In genomic region chr5:113160320-113160719, GRCm38 (mm10) we compare ENCODE assay signal across 22 mouse cellular contexts.
DNase-seq lines count a peak whose midpoint lies in the region; ATAC-seq and TF ChIP-seq lines count a peak whose summit lies in the region.
"Had no signal": no experiment of that assay in that cellular context is flagged by ENCODE, and none has a peak within 500 bp of the region (broad histone marks: within the 10 kb centered on the region; RNA-seq: fewer than 3 reads in every experiment).

No protein-coding gene starts in this region.

- no peak for ATAC-seq in forebrain, embryonic 13.5 days
- no peak for ATAC-seq in forebrain, embryonic 14.5 days
- no peak for ATAC-seq in hindbrain, embryonic 14.5 days (ENCODE audit: low FRiP score)
- no peak for ATAC-seq in hindbrain, postnatal 0 days
- ATAC-seq in midbrain, embryonic 14.5 days (ENCODE audit: low FRiP score, low TSS enrichment) = no peak
- ATAC-seq: CD4-positive, CD25-positive, alpha-beta regulatory T cell, adult 4 months; Patski had no signal

- H3K9ac ChIP-seq in forebrain, embryonic 13.5 days = 0 out of 2 replicates have a peak overlapping the region, but pooled peaks have one; percentile 2
- no peak overlapping the region for H3K9ac ChIP-seq in forebrain, embryonic 14.5 days (ENCODE audit: low read length)
- H3K9ac ChIP-seq in hindbrain, embryonic 14.5 days = 0 out of 2 replicates have a peak overlapping the region, but pooled peaks have one; percentile 17
- H3K9ac ChIP-seq in hindbrain, postnatal 0 days (replicated peaks; ENCODE audit: low read length) = no peak overlapping the region
- no peak overlapping the region for H3K9ac ChIP-seq in midbrain, embryonic 14.5 days (replicated peaks; ENCODE audit: low read length)
- H3K9ac ChIP-seq: limb, embryonic 13.5 days; liver, embryonic 15.5 days; neural tube, embryonic 12.5 days had no signal

- no peak for DNase-seq in forebrain, embryonic 14.5 days (ENCODE audit: low spot score)
- no peak for DNase-seq in hindbrain, embryonic 14.5 days (ENCODE audit: low spot score)
- DNase-seq in hindbrain, postnatal 0 days (ENCODE audit: low spot score) = no peak
- DNase-seq in midbrain, embryonic 10.5 days (ENCODE audit: low spot score) = no peak
- DNase-seq in midbrain, embryonic 14.5 days = no peak
- no peak for DNase-seq in kidney, postnatal 14 days
- DNase-seq: adrenal gland, adult 8-10 months; cerebellum, adult 9-10 months; heart, postnatal 14 days; kidney, adult 18-20 months; kidney, postnatal 10 days; lung, postnatal 10 days; right cerebral cortex, postnatal 25 days; thymus, postnatal 36 days had no signal

- peak overlapping the region; percentile 51; the same call in 1 of the 2 replicates for H3K27ac ChIP-seq in forebrain, embryonic 13.5 days
- no peak overlapping the region for H3K27ac ChIP-seq in forebrain, embryonic 14.5 days (ENCODE audit: low read depth, low read length)
- no peak overlapping the region for H3K27ac ChIP-seq in hindbrain, embryonic 14.5 days
- no peak overlapping the region; the same call in 1 of the 2 replicates for H3K27ac ChIP-seq in hindbrain, postnatal 0 days
- peak overlapping the region; percentile 59; the same call in 1 of the 2 replicates for H3K27ac ChIP-seq in midbrain, embryonic 10.5 days (replicated peaks)
- no peak overlapping the region for H3K27ac ChIP-seq in midbrain, embryonic 14.5 days (replicated peaks; ENCODE audit: low read depth, low read length)
- H3K27ac ChIP-seq in embryonic fibroblast, embryonic 13.5 days (ENCODE audit: insufficient read depth, low read length) = peak overlapping the region; percentile 41
- H3K27ac ChIP-seq: embryonic facial prominence, embryonic 12.5 days; limb, embryonic 13.5 days; liver, embryonic 15.5 days; neural tube, embryonic 12.5 days had no signal

- H3K4me1 ChIP-seq in forebrain, embryonic 13.5 days = peaks cover 43% of the 10 kb centered on the region
- peaks cover 3% of the 10 kb centered on the region; the same call in 1 of the 2 replicates for H3K4me1 ChIP-seq in forebrain, embryonic 14.5 days (ENCODE audit: control insufficient read depth, insufficient read depth, low read length)
- H3K4me1 ChIP-seq in hindbrain, embryonic 14.5 days (replicated peaks; ENCODE audit: control insufficient read depth, insufficient read depth, low read length) = peaks cover 11% of the 10 kb centered on the region
- peaks cover 6% of the 10 kb centered on the region for H3K4me1 ChIP-seq in hindbrain, postnatal 0 days (ENCODE audit: insufficient read depth, low read length)
- peaks cover 72% of the 10 kb centered on the region for H3K4me1 ChIP-seq in midbrain, embryonic 10.5 days
- H3K4me1 ChIP-seq in midbrain, embryonic 14.5 days (ENCODE audit: control insufficient read depth, insufficient read depth, low read length) = peaks cover 9% of the 10 kb centered on the region; the same call in 1 of the 2 replicates
- peaks cover 22% of the 10 kb centered on the region for H3K4me1 ChIP-seq in embryonic fibroblast, embryonic 13.5 days (ENCODE audit: control insufficient read depth, insufficient read depth, low read length)

- TF ChIP-seq CTCF in hindbrain, postnatal 0 days (IDR thresholded peaks at IDR 0.05; ENCODE audit: low read depth) = no peak
- no peak for TF ChIP-seq CTCF in embryonic fibroblast, embryonic 13.5 days (IDR thresholded peaks at IDR 0.05; ENCODE audit: borderline replicate concordance, insufficient read depth, low read length)

- H3K9me3 ChIP-seq in forebrain, embryonic 13.5 days (replicated peaks) = no peaks in the 10 kb centered on the region
- H3K9me3 ChIP-seq in forebrain, embryonic 14.5 days (replicated peaks; ENCODE audit: control insufficient read depth, low read length) = no peaks in the 10 kb centered on the region
- no peaks in the 10 kb centered on the region for H3K9me3 ChIP-seq in hindbrain, embryonic 14.5 days (ENCODE audit: control insufficient read depth, low read length)
- H3K9me3 ChIP-seq in hindbrain, postnatal 0 days (ENCODE audit: low read length) = no peaks in the 10 kb centered on the region
- no peaks in the 10 kb centered on the region for H3K9me3 ChIP-seq in midbrain, embryonic 10.5 days (replicated peaks)
- no peaks in the 10 kb centered on the region for H3K9me3 ChIP-seq in midbrain, embryonic 14.5 days (ENCODE audit: control insufficient read depth, low read length)
- H3K9me3 ChIP-seq: embryonic facial prominence, embryonic 12.5 days; limb, embryonic 13.5 days; liver, embryonic 15.5 days; neural tube, embryonic 12.5 days had no signal

- no peak overlapping the region for H3K4me3 ChIP-seq in forebrain, embryonic 13.5 days
- H3K4me3 ChIP-seq in forebrain, embryonic 14.5 days (ENCODE audit: low read depth, low read length) = no peak overlapping the region
- no peak overlapping the region for H3K4me3 ChIP-seq in hindbrain, embryonic 14.5 days (replicated peaks; ENCODE audit: low read length)
- no peak overlapping the region for H3K4me3 ChIP-seq in hindbrain, postnatal 0 days (ENCODE audit: low read length)
- H3K4me3 ChIP-seq in midbrain, embryonic 10.5 days = no peak overlapping the region
- H3K4me3 ChIP-seq in midbrain, embryonic 14.5 days (replicated peaks; ENCODE audit: low read depth, low read length) = no peak overlapping the region
- no peak overlapping the region for H3K4me3 ChIP-seq in embryonic fibroblast, embryonic 13.5 days (ENCODE audit: insufficient read depth, low read length)
- H3K4me3 ChIP-seq: embryonic facial prominence, embryonic 12.5 days; limb, embryonic 13.5 days; liver, embryonic 15.5 days; neural tube, embryonic 12.5 days had no signal

- H3K36me3 ChIP-seq in forebrain, embryonic 13.5 days (ENCODE audit: poor library complexity, severe bottlenecking) = no peaks in the 10 kb centered on the region
- no peaks in the 10 kb centered on the region for H3K36me3 ChIP-seq in forebrain, embryonic 14.5 days (ENCODE audit: control insufficient read depth, insufficient read depth, low read length)
- no peaks in the 10 kb centered on the region for H3K36me3 ChIP-seq in hindbrain, embryonic 14.5 days (replicated peaks; ENCODE audit: control insufficient read depth, insufficient read depth)
- no peaks in the 10 kb centered on the region for H3K36me3 ChIP-seq in hindbrain, postnatal 0 days (ENCODE audit: insufficient read depth, low read length)
- H3K36me3 ChIP-seq in midbrain, embryonic 10.5 days = no peaks in the 10 kb centered on the region
- H3K36me3 ChIP-seq in midbrain, embryonic 14.5 days (ENCODE audit: control insufficient read depth, insufficient read depth, low read length) = no peaks in the 10 kb centered on the region
- H3K36me3 ChIP-seq: embryonic facial prominence, embryonic 12.5 days; limb, embryonic 13.5 days; liver, embryonic 15.5 days; neural tube, embryonic 12.5 days had no signal

- H3K4me2 ChIP-seq in forebrain, embryonic 13.5 days = no peak overlapping the region
- H3K4me2 ChIP-seq in forebrain, embryonic 14.5 days (ENCODE audit: low read length) = no peak overlapping the region
- no peak overlapping the region for H3K4me2 ChIP-seq in hindbrain, embryonic 14.5 days (replicated peaks)
- no peak overlapping the region for H3K4me2 ChIP-seq in hindbrain, postnatal 0 days (ENCODE audit: low read depth, low read length)
- H3K4me2 ChIP-seq in midbrain, embryonic 14.5 days (ENCODE audit: low read length) = no peak overlapping the region
- H3K4me2 ChIP-seq: embryonic facial prominence, embryonic 12.5 days; limb, embryonic 13.5 days; liver, embryonic 15.5 days; neural tube, embryonic 12.5 days had no signal

- 72% methylated on average over 10 of the region's 10 CpGs for WGBS in forebrain, embryonic 13.5 days
- 73% methylated on average over 10 of the region's 10 CpGs for WGBS in forebrain, embryonic 14.5 days
- WGBS in hindbrain, embryonic 14.5 days = 68% methylated on average over 10 of the region's 10 CpGs
- 55% methylated on average over 10 of the region's 10 CpGs for WGBS in hindbrain, postnatal 0 days
- WGBS in midbrain, embryonic 10.5 days = 81% methylated on average over 10 of the region's 10 CpGs
- 76% methylated on average over 10 of the region's 10 CpGs for WGBS in midbrain, embryonic 14.5 days

- H3K27me3 ChIP-seq in forebrain, embryonic 13.5 days = no peaks in the 10 kb centered on the region
- no peaks in the 10 kb centered on the region for H3K27me3 ChIP-seq in forebrain, embryonic 14.5 days (replicated peaks; ENCODE audit: control insufficient read depth, insufficient read depth, low read length)
- no peaks in the 10 kb centered on the region for H3K27me3 ChIP-seq in hindbrain, embryonic 14.5 days (ENCODE audit: control insufficient read depth, insufficient read depth, low read length)
- H3K27me3 ChIP-seq in hindbrain, postnatal 0 days (ENCODE audit: insufficient read depth, low read length) = no peaks in the 10 kb centered on the region
- peaks cover 5% of the 10 kb centered on the region; the same call in 1 of the 2 replicates for H3K27me3 ChIP-seq in midbrain, embryonic 10.5 days (ENCODE audit: low read depth, poor library complexity, severe bottlenecking)
- no peaks in the 10 kb centered on the region for H3K27me3 ChIP-seq in midbrain, embryonic 14.5 days (ENCODE audit: control insufficient read depth, insufficient read depth, low read length)
- H3K27me3 ChIP-seq: embryonic facial prominence, embryonic 12.5 days; liver, embryonic 15.5 days; neural tube, embryonic 12.5 days; Patski had no signal

- TF ChIP-seq POLR2A in embryonic fibroblast, embryonic 13.5 days (IDR thresholded peaks at IDR 0.05; ENCODE audit: low read depth, low read length) = no peak

Comparison
In these comparisons a context has a peak if more than half of its experiments do, and no peak if none do; other contexts are left out.
1. H3K27ac ChIP-seq: peak in forebrain, embryonic 13.5 days (single experiment), midbrain, embryonic 10.5 days (single experiment) and embryonic fibroblast, embryonic 13.5 days (single experiment); none in forebrain, embryonic 14.5 days (single experiment), hindbrain, embryonic 14.5 days (single experiment), hindbrain, postnatal 0 days (single experiment) and midbrain, embryonic 14.5 days (single experiment).
2. H3K9ac ChIP-seq: peak in forebrain, embryonic 13.5 days (single experiment) and hindbrain, embryonic 14.5 days (single experiment); none in forebrain, embryonic 14.5 days (single experiment), hindbrain, postnatal 0 days (single experiment) and midbrain, embryonic 14.5 days (single experiment).